Mouse (Mus musculus) lung, postnatal 0 days (tissue): ENCODE results near the gene Kcnh4. TPM values are rescaled to one million over a fixed set of nuclear protein-coding genes. Genes with fewer than 3 reads are reported as not detected.

ENCODE experiments used
- ATAC-seq: fragments of 200-750 bp; cut with Nextera tagmentation; 2 replicates; pipeline ENCODE4 v1.8.0; 2017; ENCODE audit warnings: moderate library complexity
- DNase-seq: peaks from one replicate; pipeline ENCODE4 v3.0.0-alpha.2; 2016; ENCODE audit warnings: low spot score
- H3K27ac ChIP-seq: fragments of 300-500 bp; sonication (generic); 2 replicates; pipeline ENCODE4 v1.5.1; 2014; ENCODE audit warnings: antibody characterized with exemption, mild to moderate bottlenecking, low read length, mixed read lengths
- H3K27me3 ChIP-seq: fragments of 300-500 bp; sonication (generic); replicated peaks from 2 replicates; pipeline ENCODE4 v1.6.1; 2014; ENCODE audit warnings: low read length, mixed read lengths; ENCODE audit not compliant: insufficient read depth
- H3K36me3 ChIP-seq: fragments of 300-500 bp; sonication (generic); 2 replicates; pipeline ENCODE4 v1.6.1; 2014; ENCODE audit warnings: low read length, mixed read lengths; ENCODE audit not compliant: insufficient read depth
- H3K4me1 ChIP-seq: fragments of 300-500 bp; sonication (generic); 2 replicates; pipeline ENCODE4 v1.6.1; 2014; ENCODE audit warnings: antibody characterized with exemption, low read depth, low read length, mixed read lengths; ENCODE audit not compliant: insufficient read depth
- H3K4me2 ChIP-seq: fragments of 300-500 bp; sonication (generic); replicated peaks from 2 replicates; pipeline ENCODE4 v1.6.1; 2014; ENCODE audit warnings: low read depth, mild to moderate bottlenecking, low read length, moderate library complexity, mixed read lengths
- H3K4me3 ChIP-seq: fragments of 300-500 bp; sonication (generic); 2 replicates; pipeline ENCODE4 v1.5.1; 2014; ENCODE audit warnings: low read depth, low read length
- H3K9ac ChIP-seq: fragments of 300-500 bp; sonication (generic); replicated peaks from 2 replicates; pipeline ENCODE4 v1.6.1; 2014; ENCODE audit warnings: low read depth, mild to moderate bottlenecking
- H3K9me3 ChIP-seq: fragments of 300-500 bp; sonication (generic); 2 replicates; pipeline ENCODE4 v1.6.1; 2016; ENCODE audit warnings: low read length, mixed read lengths
- CTCF ChIP-seq: IDR thresholded peaks from 2 replicates; pipeline ENCODE4 v1.5.1; 2016; ENCODE audit warnings: antibody characterized with exemption, mild to moderate bottlenecking
- EP300 ChIP-seq: IDR thresholded peaks from 2 replicates; pipeline ENCODE4 v1.6.1; 2016; ENCODE audit warnings: antibody characterized with exemption, mild to moderate bottlenecking, control low read depth
- WGBS: fragments of 180-500 bp; shearing (Covaris S2); extraction: QIAGEN DNeasy Blood & Tissue Kit; methylation state at CpG from one replicate; pipeline ENCODE4 v1.1.7; 2014; 5-methylcytosine and 5-hydroxymethylcytosine counted together
- polyA plus RNA-seq: library from polyadenylated mRNA; unstranded; fragments of >200 nt; fragmentation: Nextera tagmentation; extraction: Ambion mirVana; gene quantifications from 2 replicates; pipeline ENCODE4 v1.2.1, GENCODE M21; 2015

The Kcnh4 gene
- polyA plus RNA-seq, 1 experiment from 2014 or later, result not detected

DNA sequence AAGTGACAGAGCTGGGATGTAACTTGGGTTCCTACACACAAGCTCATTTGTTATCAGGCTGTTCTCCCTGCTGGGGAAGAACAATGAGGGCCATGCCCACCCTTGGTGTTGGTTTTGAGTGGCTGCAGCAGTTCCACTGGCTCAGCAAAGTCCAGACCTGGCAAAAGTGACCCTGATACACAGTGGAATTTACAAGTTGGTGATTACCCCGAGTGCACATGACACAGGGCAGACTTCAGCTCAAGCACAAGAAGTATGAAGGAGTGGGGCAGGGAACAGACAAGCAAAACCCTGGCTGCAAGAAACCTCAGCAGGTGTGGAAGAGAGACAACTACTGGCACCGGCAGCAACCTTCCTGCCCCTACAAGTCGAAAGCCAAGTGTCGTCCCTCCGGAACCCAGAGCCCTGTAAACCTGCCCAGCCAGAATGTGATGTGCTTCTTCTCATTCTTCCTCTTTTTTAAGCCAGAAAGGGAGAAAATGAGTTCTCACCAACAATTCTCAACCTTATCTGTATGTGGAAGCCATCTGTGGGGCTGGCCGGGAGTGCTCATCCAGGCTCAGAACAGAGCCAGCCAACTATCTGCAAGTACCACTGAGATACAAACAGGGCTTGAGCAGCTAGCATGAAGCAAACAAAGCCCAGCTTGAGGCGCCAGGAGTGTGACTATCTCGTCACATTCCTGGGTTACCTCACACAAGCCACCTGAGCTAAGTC lies 37.8 kb downstream of the Kcnh4 start:
- DNase-seq (no peak), ATAC-seq (no peak)
- no peak overlapping the region for H3K9ac ChIP-seq
- no peaks in the 10 kb centered on the region for H3K27me3 ChIP-seq
- peaks cover 19% of the 10 kb centered on the region for H3K36me3 ChIP-seq
- peaks cover 36% of the 10 kb centered on the region for H3K4me1 ChIP-seq
- H3K27ac ChIP-seq, result peak overlapping the region; percentile 71
- no peak overlapping the region for H3K4me2 ChIP-seq
- H3K9me3 ChIP-seq, result no peaks in the 10 kb centered on the region
- TF ChIP-seq CTCF (no peak), EP300 (no peak)
- H3K4me3 ChIP-seq, result no peak overlapping the region
- 54% methylated on average over 8 of the region's 8 CpGs for WGBS

DNA sequence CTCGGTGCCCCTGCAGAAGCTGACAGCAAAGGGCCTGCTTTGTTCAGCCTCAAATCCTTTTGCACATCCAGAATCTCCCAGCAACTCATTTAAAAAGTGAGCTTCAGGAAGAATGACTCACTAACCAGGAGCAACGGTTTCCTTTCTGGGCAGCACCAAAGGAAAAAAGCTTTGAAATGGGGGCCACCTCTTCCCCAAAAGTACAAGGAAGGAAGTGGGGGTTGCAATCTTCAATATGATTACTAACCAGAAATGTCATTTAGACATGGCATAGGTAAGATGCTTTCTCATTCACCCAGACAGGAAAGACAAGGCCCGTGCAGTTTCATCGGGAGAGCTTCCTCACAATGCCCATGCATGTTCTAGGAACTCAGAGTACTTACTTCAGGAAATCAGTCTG lies 38.5 kb downstream of the Kcnh4 start:
- DNase-seq (peak; percentile 53), ATAC-seq (peak; percentile 23; the same call in 1 of the 2 replicates)
- Histone ChIP-seq H3K4me2 (0 out of 2 replicates have a peak overlapping the region, but pooled peaks have one; percentile 14), H3K9ac (no peak overlapping the region), H3K36me3 (peaks cover 25% of the 10 kb centered on the region), H3K4me3 (no peak overlapping the region), H3K9me3 (no peaks in the 10 kb centered on the region), H3K27me3 (no peaks in the 10 kb centered on the region), H3K4me1 (peaks cover 36% of the 10 kb centered on the region), H3K27ac (peak overlapping the region; percentile 71)
- 43% methylated on average over 4 of the region's 4 CpGs for WGBS
- no peak for TF ChIP-seq CTCF
- TF ChIP-seq EP300, result peak; percentile 73

DNA sequence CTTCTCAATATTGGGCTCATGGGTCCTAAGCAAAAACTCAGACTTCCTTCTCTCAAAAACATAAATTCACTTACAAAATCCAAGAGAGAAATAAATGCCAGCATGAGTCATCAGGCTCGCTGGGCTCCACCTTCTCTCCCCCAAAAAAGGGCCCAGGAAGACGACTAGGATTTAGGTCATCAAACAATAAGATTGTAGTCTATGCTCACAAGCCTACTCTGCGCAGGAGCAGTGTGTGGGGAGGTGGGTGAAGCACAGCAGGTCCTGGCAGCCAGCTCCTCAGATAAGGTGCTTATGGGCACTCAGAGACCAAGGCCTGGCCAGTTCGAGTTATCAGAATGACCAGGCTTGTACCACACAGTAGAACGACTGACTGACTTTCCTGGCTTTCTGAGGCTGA lies 39.4 kb downstream of the Kcnh4 start:
- ATAC-seq (no peak), DNase-seq (no peak)
- Histone ChIP-seq H3K27me3 (no peaks in the 10 kb centered on the region), H3K27ac (peak overlapping the region; percentile 71; the same call in 1 of the 2 replicates), H3K4me2 (no peak overlapping the region), H3K4me3 (no peak overlapping the region), H3K9ac (no peak overlapping the region), H3K9me3 (no peaks in the 10 kb centered on the region), H3K4me1 (peaks cover 35% of the 10 kb centered on the region), H3K36me3 (peaks cover 34% of the 10 kb centered on the region)
- TF ChIP-seq EP300 (no peak), CTCF (no peak)
- 45% methylated on average over 5 of the region's 5 CpGs for WGBS

DNA sequence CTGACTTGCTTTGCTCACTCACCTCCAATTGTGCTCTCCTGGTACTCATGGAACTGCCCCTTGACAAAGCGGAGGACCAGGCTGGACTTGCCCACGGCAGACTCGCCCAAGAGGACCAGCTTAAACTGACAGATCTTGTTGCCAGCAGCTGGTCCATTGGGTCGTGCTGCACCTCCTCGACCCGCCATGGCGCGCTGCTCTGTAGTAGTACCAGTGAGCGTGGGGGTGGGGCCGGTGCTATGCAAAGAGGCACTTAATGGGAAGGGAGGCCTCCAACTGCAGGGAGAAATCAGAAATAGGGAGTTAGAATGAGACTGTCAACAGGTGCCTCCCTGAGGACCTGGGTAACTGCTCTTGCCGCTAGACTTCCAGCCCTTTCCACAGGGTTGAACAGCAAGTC lies 39.8 kb downstream of the Kcnh4 start:
- ATAC-seq (0 out of 2 replicates have a peak, but pooled peaks have one; percentile 16), DNase-seq (no peak)
- H3K27me3 ChIP-seq, result no peaks in the 10 kb centered on the region
- 65% methylated on average over 11 of the region's 11 CpGs for WGBS
- peaks cover 30% of the 10 kb centered on the region for H3K4me1 ChIP-seq
- no peak overlapping the region for H3K9ac ChIP-seq
- no peak overlapping the region for H3K4me2 ChIP-seq
- H3K27ac ChIP-seq, result peak overlapping the region; percentile 51; the same call in 1 of the 2 replicates
- no peaks in the 10 kb centered on the region for H3K9me3 ChIP-seq
- no peak overlapping the region for H3K4me3 ChIP-seq
- TF ChIP-seq CTCF, result no peak
- peaks cover 38% of the 10 kb centered on the region for H3K36me3 ChIP-seq

DNA sequence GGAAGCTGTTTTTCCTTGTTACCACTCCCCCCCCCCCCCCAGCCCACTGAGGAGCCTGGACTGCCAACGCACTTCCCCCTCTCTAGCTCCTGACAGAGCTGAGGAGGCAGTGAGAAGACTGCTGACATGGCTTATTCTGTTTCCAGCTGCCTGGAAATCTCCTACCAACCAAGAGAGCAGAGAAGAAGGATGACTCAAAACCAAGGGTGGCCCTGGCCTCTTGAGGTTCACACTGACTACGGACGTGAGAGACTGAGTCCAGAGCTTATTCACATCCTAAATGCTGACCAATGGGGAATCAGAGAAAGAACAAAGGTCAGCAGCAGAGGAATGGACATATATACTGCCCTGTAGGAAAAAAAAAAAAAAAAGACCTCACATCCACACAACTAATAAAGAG lies 40.4 kb downstream of the Kcnh4 start:
- Histone ChIP-seq H3K4me1 (peaks cover 27% of the 10 kb centered on the region; the same call in 1 of the 2 replicates), H3K27me3 (no peaks in the 10 kb centered on the region), H3K4me2 (no peak overlapping the region), H3K4me3 (no peak overlapping the region), H3K9me3 (no peaks in the 10 kb centered on the region), H3K36me3 (peaks cover 40% of the 10 kb centered on the region), H3K27ac (no peak overlapping the region), H3K9ac (no peak overlapping the region)
- ATAC-seq (no peak), DNase-seq (no peak)
- no peak for TF ChIP-seq CTCF
- TF ChIP-seq EP300, result no peak
- 63% methylated on average over 3 of the region's 3 CpGs for WGBS

DNA sequence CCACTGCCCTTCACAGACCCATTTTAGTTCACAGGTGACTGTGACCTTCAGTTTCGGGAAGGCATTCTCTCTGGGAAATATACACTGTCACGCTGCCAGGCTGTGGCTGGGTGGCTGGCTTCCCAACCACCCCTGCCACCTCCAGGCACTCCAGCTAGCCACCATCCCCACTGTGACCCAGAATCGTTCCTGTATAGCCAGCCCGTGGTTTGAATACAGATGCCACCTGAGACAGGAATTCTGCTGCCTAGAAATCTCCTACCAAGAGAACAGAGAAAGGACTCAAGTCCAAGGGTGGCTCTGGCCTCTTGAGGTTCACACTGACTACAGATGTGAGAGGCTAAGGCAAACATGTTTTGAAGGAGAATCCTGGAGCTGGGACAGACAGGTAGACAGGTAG lies 40.9 kb downstream of the Kcnh4 start:
- Histone ChIP-seq H3K9ac (no peak overlapping the region), H3K9me3 (no peaks in the 10 kb centered on the region), H3K27me3 (no peaks in the 10 kb centered on the region), H3K4me2 (no peak overlapping the region), H3K4me3 (no peak overlapping the region), H3K27ac (no peak overlapping the region), H3K36me3 (peaks cover 40% of the 10 kb centered on the region), H3K4me1 (peaks cover 29% of the 10 kb centered on the region; the same call in 1 of the 2 replicates)
- no peak for ATAC-seq
- TF ChIP-seq EP300, result no peak
- TF ChIP-seq CTCF, result no peak
- 90% methylated on average over 4 of the region's 4 CpGs for WGBS
- no peak for DNase-seq
